Mouse (Mus musculus): ENCODE data around the gene Lcn9. TPM values are rescaled to one million over a fixed set of nuclear protein-coding genes. Genes with fewer than 3 reads are reported as not detected.

The Lcn9 gene
- polyA plus RNA-seq, 1 experiment from 2014 or later: not detected

Other genes starting within 250 kb of the Lcn9 start
- gene Mamdc4, start 248.3 kb upstream of the Lcn9 start, polyA plus RNA-seq (2016; fragmentation: Nextera tagmentation; extraction: Ambion mirVana): 1.2 and 3.5 TPM in 2 replicates
- 161 and 164 TPM in 2 replicates for gene Phpt1, start 247.9 kb upstream of the Lcn9 start, polyA plus RNA-seq (2016; fragmentation: Nextera tagmentation; extraction: Ambion mirVana)
- 0.46 and 0.51 TPM in 2 replicates for gene Ajm1, start 241.4 kb upstream of the Lcn9 start, polyA plus RNA-seq (2016; fragmentation: Nextera tagmentation; extraction: Ambion mirVana)
- 48.6 and 49.2 TPM in 2 replicates for gene Rabl6, start 214.6 kb upstream of the Lcn9 start, polyA plus RNA-seq (2016; fragmentation: Nextera tagmentation; extraction: Ambion mirVana)
- 0.12 and 0.14 TPM in 2 replicates for gene Ccdc183, start 205.5 kb upstream of the Lcn9 start, polyA plus RNA-seq (2016; fragmentation: Nextera tagmentation; extraction: Ambion mirVana)
- gene Tmem141, start 201.1 kb upstream of the Lcn9 start, polyA plus RNA-seq (2016; fragmentation: Nextera tagmentation; extraction: Ambion mirVana): 15.3 and 17.8 TPM in 2 replicates
- 0.63 and 1.1 TPM in 2 replicates for gene Fcna, start 195.1 kb upstream of the Lcn9 start, polyA plus RNA-seq (2016; fragmentation: Nextera tagmentation; extraction: Ambion mirVana)
- gene Lcn8, start 170.0 kb upstream of the Lcn9 start, polyA plus RNA-seq (2016; fragmentation: Nextera tagmentation; extraction: Ambion mirVana): not detected in 2 replicates
- not detected in 2 replicates for gene Lcn5, start 165.2 kb upstream of the Lcn9 start, polyA plus RNA-seq (2016; fragmentation: Nextera tagmentation; extraction: Ambion mirVana)
- not detected in 2 replicates for gene Lcn6, start 146.4 kb upstream of the Lcn9 start, polyA plus RNA-seq (2016; fragmentation: Nextera tagmentation; extraction: Ambion mirVana)
- gene Lcn10, start 140.4 kb upstream of the Lcn9 start, polyA plus RNA-seq (2016; fragmentation: Nextera tagmentation; extraction: Ambion mirVana): not detected in 2 replicates
- gene Obp2a, start 123.1 kb upstream of the Lcn9 start, polyA plus RNA-seq (2016; fragmentation: Nextera tagmentation; extraction: Ambion mirVana): not detected in 2 replicates
- 57.5 and 58.9 TPM in 2 replicates for gene Bmyc, start 116.4 kb upstream of the Lcn9 start, polyA plus RNA-seq (2016; fragmentation: Nextera tagmentation; extraction: Ambion mirVana)
- not detected in 2 replicates for gene Obp2b, start 86.1 kb upstream of the Lcn9 start, polyA plus RNA-seq (2016; fragmentation: Nextera tagmentation; extraction: Ambion mirVana)
- gene Lcn3, start 57.6 kb upstream of the Lcn9 start, polyA plus RNA-seq (2016; fragmentation: Nextera tagmentation; extraction: Ambion mirVana): not detected in 2 replicates
- not detected in 2 replicates for gene Lcn11, start 46.1 kb upstream of the Lcn9 start, polyA plus RNA-seq (2016; fragmentation: Nextera tagmentation; extraction: Ambion mirVana)
- not detected in 2 replicates for gene Gm13539, start 40.9 kb upstream of the Lcn9 start, polyA plus RNA-seq (2016; fragmentation: Nextera tagmentation; extraction: Ambion mirVana)
- not detected in 2 replicates for gene Glt6d1, start 7.3 kb upstream of the Lcn9 start, polyA plus RNA-seq (2016; fragmentation: Nextera tagmentation; extraction: Ambion mirVana)
- not detected in 2 replicates for gene Sohlh1, start 24.1 kb downstream of the Lcn9 start, polyA plus RNA-seq (2016; fragmentation: Nextera tagmentation; extraction: Ambion mirVana)
- not detected in 2 replicates for gene Kcnt1, start 40.6 kb downstream of the Lcn9 start, polyA plus RNA-seq (2016; fragmentation: Nextera tagmentation; extraction: Ambion mirVana)
- 17.9 and 22.1 TPM in 2 replicates for gene Camsap1, start 160.1 kb downstream of the Lcn9 start, polyA plus RNA-seq (2016; fragmentation: Nextera tagmentation; extraction: Ambion mirVana)
- gene Ubac1, start 198.6 kb downstream of the Lcn9 start, polyA plus RNA-seq (2016; fragmentation: Nextera tagmentation; extraction: Ambion mirVana): 107 and 111 TPM in 2 replicates

All from heart, embryonic 12.5 days (tissue).